Comparison of ENCODE assay signal across 8 mouse cellular contexts in genomic region chr11:119215905-119216507, GRCm38 (mm10). TPM values are rescaled to one million over a fixed set of nuclear protein-coding genes. Genes with fewer than 3 reads are reported as not detected.
A peak's percentile ranks its signal among the peaks of the same experiment; 100 is the strongest.
DNase-seq lines count a peak whose midpoint lies in the region; ATAC-seq and TF ChIP-seq lines count a peak whose summit lies in the region.

No protein-coding gene starts in this region.

- no peak for TF ChIP-seq CTCF in hindbrain, postnatal 0 days (IDR thresholded peaks at IDR 0.05; ENCODE audit: low read depth)
- TF ChIP-seq CTCF in liver, embryonic 14.5 days (IDR thresholded peaks at IDR 0.05; ENCODE audit: low read depth) = no peak

- peak; percentile 53 for DNase-seq in adrenal gland, adult 8-10 months
- DNase-seq in cerebellum, adult 8-10 months = peak; percentile 93
- DNase-seq in gastrocnemius, postnatal 25 days = peak; percentile 54
- peak; percentile 77 for DNase-seq in hindbrain, postnatal 0 days (ENCODE audit: low spot score)
- no peak for DNase-seq in liver, embryonic 14.5 days (ENCODE audit: low read depth in 3 of 3, low spot score in 3 of 3)
- DNase-seq in left cerebral cortex, postnatal 36 days (ENCODE audit: low spot score in 2 of 2) = no peak
- DNase-seq in spleen, postnatal 10 days (ENCODE audit: low spot score in 2 of 2) = no peak

- H3K36me3 ChIP-seq in hindbrain, postnatal 0 days (ENCODE audit: insufficient read depth, low read length) = no peaks in the 10 kb centered on the region
- no peaks in the 10 kb centered on the region for H3K36me3 ChIP-seq in liver, embryonic 14.5 days (replicated peaks; ENCODE audit: control insufficient read depth, insufficient read depth, low read depth)
- H3K36me3 ChIP-seq in neural tube, embryonic 13.5 days = no peaks in the 10 kb centered on the region

- no peaks in the 10 kb centered on the region for H3K27me3 ChIP-seq in hindbrain, postnatal 0 days (ENCODE audit: insufficient read depth, low read length)
- no peaks in the 10 kb centered on the region for H3K27me3 ChIP-seq in liver, embryonic 14.5 days (ENCODE audit: control insufficient read depth, insufficient read depth, low read length)
- no peaks in the 10 kb centered on the region for H3K27me3 ChIP-seq in neural tube, embryonic 13.5 days

- peaks cover 50% of the 10 kb centered on the region for H3K4me1 ChIP-seq in hindbrain, postnatal 0 days (ENCODE audit: insufficient read depth, low read length)
- peaks cover 4 to 18% of the 10 kb centered on the region in 2 experiments; a peak in 3 of 4 replicates for H3K4me1 ChIP-seq in liver, embryonic 14.5 days (replicated peaks; ENCODE audit: control insufficient read depth in 2 of 2, insufficient read depth in 2 of 2, low read length in 1 of 2)
- peaks cover 85% of the 10 kb centered on the region for H3K4me1 ChIP-seq in neural tube, embryonic 13.5 days (replicated peaks)

- H3K9me3 ChIP-seq in hindbrain, postnatal 0 days (ENCODE audit: low read length) = no peaks in the 10 kb centered on the region
- H3K9me3 ChIP-seq in liver, embryonic 14.5 days (ENCODE audit: control insufficient read depth, low read length) = no peaks in the 10 kb centered on the region
- H3K9me3 ChIP-seq in neural tube, embryonic 13.5 days = no peaks in the 10 kb centered on the region

- peak; percentile 16; the same call in 1 of the 2 replicates for ATAC-seq in hindbrain, postnatal 0 days
- 0 out of 2 replicates have a peak, but pooled peaks have one; percentile 17 for ATAC-seq in liver, embryonic 14.5 days (ENCODE audit: insufficient read depth)
- 0 out of 2 replicates have a peak, but pooled peaks have one; percentile 1 for ATAC-seq in neural tube, embryonic 13.5 days (ENCODE audit: low read depth)

- intact Hi-C loops in left cerebral cortex, postnatal 36 days (cut with DNase I) = no loop called here

- peak overlapping the region; percentile 44; the same call in 1 of the 2 replicates for H3K9ac ChIP-seq in hindbrain, postnatal 0 days (replicated peaks; ENCODE audit: low read length)
- no peak overlapping the region for H3K9ac ChIP-seq in liver, embryonic 14.5 days (replicated peaks)
- peak overlapping the region; percentile 63 for H3K9ac ChIP-seq in neural tube, embryonic 13.5 days

- 29% methylated on average over 9 of the region's 9 CpGs for WGBS in hindbrain, postnatal 0 days
- 38% methylated on average over 9 of the region's 9 CpGs for WGBS in liver, embryonic 14.5 days (ENCODE audit: insufficient replicate concordance)
- WGBS in neural tube, embryonic 13.5 days = 32% methylated on average over 9 of the region's 9 CpGs

- H3K4me3 ChIP-seq in hindbrain, postnatal 0 days (ENCODE audit: low read length) = no peak overlapping the region
- H3K4me3 ChIP-seq in liver, embryonic 14.5 days (ENCODE audit: insufficient read depth in 1 of 2, low read depth in 2 of 2, low read length in 2 of 2) = no peak overlapping the region
- H3K4me3 ChIP-seq in neural tube, embryonic 13.5 days = peak overlapping the region; percentile 5; the same call in 1 of the 2 replicates

- peak overlapping the region; percentile 41 for H3K4me2 ChIP-seq in hindbrain, postnatal 0 days (ENCODE audit: low read depth, low read length)
- peak overlapping the region; percentile 60 for H3K4me2 ChIP-seq in liver, embryonic 14.5 days (ENCODE audit: low read depth)
- peak overlapping the region; percentile 48 for H3K4me2 ChIP-seq in neural tube, embryonic 13.5 days

- TF ChIP-seq EP300 in liver, embryonic 14.5 days (IDR thresholded peaks at IDR 0.05; ENCODE audit: low read depth) = no peak

- peak overlapping the region; percentile 81 for H3K27ac ChIP-seq in hindbrain, postnatal 0 days
- peak overlapping the region; percentile 46 for H3K27ac ChIP-seq in liver, embryonic 14.5 days
- H3K27ac ChIP-seq in neural tube, embryonic 13.5 days (replicated peaks) = peak overlapping the region; percentile 96

RNA-seq across cellular contexts. Expression of gene Tbc1d16, which starts 12.3 kb away (rescaled TPM):
- 10 to 100 TPM; 17.1 to 26.4 (median 22.0) TPM for total RNA-seq in adrenal gland, adult 8-10 months (2022)
- 10 to 100 TPM; 16.1 to 20.9 TPM for total RNA-seq in gastrocnemius, postnatal 25 days (2021)
- 161 and 182 TPM in 2 replicates for total RNA-seq in hindbrain, postnatal 0 days (2014; rRNA removed)
- 42.1 and 43.9 TPM in 2 replicates for polyA plus RNA-seq in hindbrain, postnatal 0 days (2015; fragmentation: Nextera tagmentation; extraction: Ambion mirVana)
- 0.92 and 1.0 TPM in 2 replicates for polyA plus RNA-seq in liver, embryonic 14.5 days (2012; rRNA removed)
- polyA plus RNA-seq in liver, embryonic 14.5 days (2014; fragmentation: Nextera tagmentation; extraction: Ambion mirVana) = 0.58 and 0.76 TPM in 2 replicates
- 49.0 and 50.8 TPM in 2 replicates for polyA plus RNA-seq in neural tube, embryonic 13.5 days (2015; fragmentation: Nextera tagmentation; extraction: Ambion mirVana)
- total RNA-seq in left cerebral cortex, postnatal 36 days (2021) = 10 to 100 TPM; 30.5 to 36.2 TPM

RNA-seq across cellular contexts. Expression of gene Ccdc40, which starts 12.4 kb away (rescaled TPM):
- total RNA-seq in adrenal gland, adult 8-10 months (2022) = 1 to 10 TPM in 2 of 4 experiments, under 1 TPM in 2; 0.73 to 1.9 (median 1.3) TPM
- total RNA-seq in gastrocnemius, postnatal 25 days (2021) = under 1 TPM in 1 of 2 experiments, not detected in 1; 0.41 TPM
- total RNA-seq in hindbrain, postnatal 0 days (2014; rRNA removed) = 11.5 and 12.5 TPM in 2 replicates
- 9.7 and 10.3 TPM in 2 replicates for polyA plus RNA-seq in hindbrain, postnatal 0 days (2015; fragmentation: Nextera tagmentation; extraction: Ambion mirVana)
- 0.42 and 0.59 TPM in 2 replicates for polyA plus RNA-seq in liver, embryonic 14.5 days (2012; rRNA removed)
- 0.29 and 0.42 TPM in 2 replicates for polyA plus RNA-seq in liver, embryonic 14.5 days (2014; fragmentation: Nextera tagmentation; extraction: Ambion mirVana)
- 15.7 and 15.8 TPM in 2 replicates for polyA plus RNA-seq in neural tube, embryonic 13.5 days (2015; fragmentation: Nextera tagmentation; extraction: Ambion mirVana)
- total RNA-seq in left cerebral cortex, postnatal 36 days (2021) = 1 to 10 TPM; 1.1 to 1.3 TPM

RNA-seq across cellular contexts. Expression of gene Gaa, which starts 51.7 kb away (rescaled TPM):
- 100 to 1,000 TPM; 128 to 162 (median 139) TPM for total RNA-seq in adrenal gland, adult 8-10 months (2022)
- total RNA-seq in gastrocnemius, postnatal 25 days (2021) = 100 to 1,000 TPM; 110 to 138 TPM
- total RNA-seq in hindbrain, postnatal 0 days (2014; rRNA removed) = 223 and 230 TPM in 2 replicates
- 123 and 128 TPM in 2 replicates for polyA plus RNA-seq in hindbrain, postnatal 0 days (2015; fragmentation: Nextera tagmentation; extraction: Ambion mirVana)
- 14.7 and 18.8 TPM in 2 replicates for polyA plus RNA-seq in liver, embryonic 14.5 days (2012; rRNA removed)
- polyA plus RNA-seq in liver, embryonic 14.5 days (2014; fragmentation: Nextera tagmentation; extraction: Ambion mirVana) = 11.8 and 14.7 TPM in 2 replicates
- polyA plus RNA-seq in neural tube, embryonic 13.5 days (2015; fragmentation: Nextera tagmentation; extraction: Ambion mirVana) = 58.0 and 62.5 TPM in 2 replicates
- total RNA-seq in left cerebral cortex, postnatal 36 days (2021) = 100 to 1,000 TPM; 220 to 253 TPM

Comparison
In these comparisons a context has a peak if more than half of its experiments do, and no peak if none do; other contexts are left out.
1. DNase-seq: peak in adrenal gland, adult 8-10 months (single experiment), cerebellum, adult 8-10 months (single experiment), gastrocnemius, postnatal 25 days (single experiment) and hindbrain, postnatal 0 days (single experiment); none in liver, embryonic 14.5 days (0 of 3), left cerebral cortex, postnatal 36 days (0 of 2) and spleen, postnatal 10 days (0 of 2).
2. H3K27ac ChIP-seq: peak in every context shown above with its lines; median percentile 96 in neural tube, embryonic 13.5 days; 81 in hindbrain, postnatal 0 days; 46 in liver, embryonic 14.5 days.
3. Peak in every context shown above with its lines, with median percentiles within 50 percentile points of each other: ATAC-seq and H3K4me2 ChIP-seq.